Comparison of ENCODE assay signal across 8 mouse cellular contexts in the genomic region with DNA sequence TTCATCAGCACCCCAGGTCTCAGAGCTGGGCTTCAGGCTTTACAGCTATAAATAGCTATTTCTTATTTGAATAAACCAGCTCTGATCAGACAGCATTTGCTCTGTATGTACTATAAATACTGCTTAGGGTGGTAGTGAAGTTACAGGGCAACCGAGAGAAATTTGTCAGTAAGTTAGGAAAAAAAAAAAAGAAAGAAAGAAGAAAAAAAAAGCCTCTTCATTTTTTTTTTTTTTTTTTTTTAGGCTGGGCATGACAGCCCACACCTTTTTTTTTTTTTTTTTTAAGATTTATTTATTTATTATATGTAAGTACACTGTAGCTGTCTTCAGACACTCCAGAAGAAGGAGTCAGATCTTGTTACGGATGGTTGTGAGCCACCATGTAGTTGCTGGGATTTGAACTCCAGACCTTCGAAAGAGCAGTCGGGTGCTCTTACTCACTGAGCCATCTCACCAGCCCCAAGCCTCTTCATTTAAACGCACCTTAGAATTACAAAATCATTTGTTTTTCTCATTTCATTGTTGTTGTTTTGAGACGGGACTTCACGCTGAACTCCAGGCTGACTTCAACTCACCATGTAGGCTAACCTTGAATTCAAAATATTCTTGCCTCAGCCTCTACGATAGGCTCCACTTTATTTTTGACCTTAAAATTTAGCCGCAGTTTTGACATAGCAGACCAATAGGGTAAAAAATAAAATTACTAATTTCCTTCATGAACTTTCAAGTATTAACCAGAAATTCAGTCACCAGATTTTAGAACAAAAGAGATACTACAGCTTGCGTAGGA. TPM values are rescaled to one million over a fixed set of nuclear protein-coding genes. Genes with fewer than 3 reads are reported as not detected.
A peak's percentile ranks its signal among the peaks of the same experiment; 100 is the strongest.
DNase-seq lines count a peak whose midpoint lies in the region; ATAC-seq and TF ChIP-seq lines count a peak whose summit lies in the region.

No protein-coding gene starts in this region.

- no peaks in the 10 kb centered on the region for H3K27me3 ChIP-seq in heart, embryonic 12.5 days (replicated peaks)
- H3K27me3 ChIP-seq in MEL (ENCODE audit: control insufficient read depth in 1 of 2, insufficient read depth in 2 of 2, low read length in 2 of 2) = no peaks in the 10 kb centered on the region
- H3K27me3 ChIP-seq in forebrain, embryonic 16.5 days (replicated peaks; ENCODE audit: control insufficient read depth, insufficient read depth, low read length) = no peaks in the 10 kb centered on the region

- H3K79me2 ChIP-seq in MEL (ENCODE audit: control insufficient read depth, insufficient read depth, low read length, poor library complexity) = no peaks in the 10 kb centered on the region
- peaks cover 37% of the 10 kb centered on the region for H3K79me2 ChIP-seq in macrophage (ENCODE audit: inconsistent target)

- H3K9ac ChIP-seq in heart, embryonic 12.5 days = no peak overlapping the region
- peak overlapping the region; percentile 53 for H3K9ac ChIP-seq in MEL (ENCODE audit: control insufficient read depth, low read depth, low read length, poor library complexity, severe bottlenecking)
- peak overlapping the region; percentile 15 for H3K9ac ChIP-seq in forebrain, embryonic 16.5 days (replicated peaks; ENCODE audit: low read depth, low read length)

- 28% methylated on average over 10 of the region's 10 CpGs for WGBS in heart, embryonic 12.5 days
- WGBS in forebrain, embryonic 16.5 days = 32% methylated on average over 10 of the region's 10 CpGs
- WGBS in macrophage (ENCODE audit: missing documents) = 22% methylated on average over 8 of the region's 10 CpGs

- ATAC-seq in heart, embryonic 12.5 days (ENCODE audit: insufficient number of reproducible peaks, low FRiP score) = no peak
- ATAC-seq in forebrain, embryonic 16.5 days = peak; percentile 31

- TF ChIP-seq RAD21 in MEL (IDR thresholded peaks at IDR 0.05; ENCODE audit: low read depth, low read length) = no peak

- peak overlapping the region; percentile 72 for H3K4me2 ChIP-seq in heart, embryonic 12.5 days
- H3K4me2 ChIP-seq in forebrain, embryonic 16.5 days (ENCODE audit: low read length) = peak overlapping the region; percentile 76

- peaks cover 12% of the 10 kb centered on the region; the same call in 1 of the 2 replicates for H3K36me3 ChIP-seq in heart, embryonic 12.5 days
- H3K36me3 ChIP-seq in MEL (ENCODE audit: control insufficient read depth in 1 of 2, insufficient read depth in 2 of 2, low read length in 2 of 2) = peaks cover 0 to 28% of the 10 kb centered on the region in 2 experiments; a peak in 2 of 4 replicates
- no peaks in the 10 kb centered on the region for H3K36me3 ChIP-seq in forebrain, embryonic 16.5 days (ENCODE audit: control insufficient read depth, insufficient read depth)
- H3K36me3 ChIP-seq in macrophage (ENCODE audit: inconsistent target) = 0 out of 2 replicates have a peak, but pooled peaks cover 6% of the 10 kb centered on the region

- H3K4me3 ChIP-seq in heart, embryonic 12.5 days = peak overlapping the region; percentile 35
- H3K4me3 ChIP-seq in MEL (ENCODE audit: control insufficient read depth in 1 of 2, insufficient read depth in 1 of 2, low read depth in 2 of 2, low read length in 2 of 2) (peak overlapping the region; percentile 57 to 99), macrophage (ENCODE audit: inconsistent target) (peak overlapping the region; percentile 27)
- H3K4me3 ChIP-seq in forebrain, embryonic 16.5 days (replicated peaks; ENCODE audit: low read length) = peak overlapping the region; percentile 67

- no peak for TF ChIP-seq CTCF in MEL (IDR thresholded peaks at IDR 0.05 in 2 of 3, conservative IDR thresholded peaks at IDR 0.05 in 1 of 3; ENCODE audit: control insufficient read depth in 1 of 3, insufficient read depth in 1 of 3, low read depth in 2 of 3, low read length in 3 of 3, poor library complexity in 1 of 3, severe bottlenecking in 1 of 3)

- no peaks in the 10 kb centered on the region for H3K9me3 ChIP-seq in heart, embryonic 12.5 days (replicated peaks)
- H3K9me3 ChIP-seq in MEL (replicated peaks; ENCODE audit: insufficient read depth, low read length) = no peaks in the 10 kb centered on the region
- no peaks in the 10 kb centered on the region for H3K9me3 ChIP-seq in forebrain, embryonic 16.5 days (ENCODE audit: control insufficient read depth, low read length)

- H3K4me1 ChIP-seq in heart, embryonic 12.5 days (replicated peaks) = peaks cover 23% of the 10 kb centered on the region
- peaks cover 0 to 30% of the 10 kb centered on the region in 2 experiments for H3K4me1 ChIP-seq in MEL (ENCODE audit: control insufficient read depth in 1 of 2, insufficient read depth in 2 of 2, low read length in 2 of 2)
- H3K4me1 ChIP-seq in forebrain, embryonic 16.5 days (replicated peaks; ENCODE audit: control insufficient read depth, insufficient read depth, low read length) = peaks cover 8% of the 10 kb centered on the region

- TF ChIP-seq POLR2A in MEL (IDR thresholded peaks at IDR 0.05; ENCODE audit: control insufficient read depth in 1 of 2, insufficient read depth in 1 of 2, low read depth in 1 of 2, low read length in 2 of 2, poor library complexity in 1 of 2) = no peak

- no peak overlapping the region for H3K27ac ChIP-seq in heart, embryonic 12.5 days (ENCODE audit: poor library complexity, severe bottlenecking)
- H3K27ac ChIP-seq in MEL (ENCODE audit: control insufficient read depth, low read depth, low read length) = no peak overlapping the region
- peak overlapping the region; percentile 6; the same call in 1 of the 2 replicates for H3K27ac ChIP-seq in forebrain, embryonic 16.5 days (ENCODE audit: low read length)
- H3K27ac ChIP-seq in macrophage = peak overlapping the region; percentile 24; the same call in 1 of the 2 replicates

- TF ChIP-seq EP300 in MEL (IDR thresholded peaks at IDR 0.05; ENCODE audit: low read depth in 1 of 2, low read length in 2 of 2) = no peak

- DNase-seq in heart, adult 8-10 months (ENCODE audit: low spot score) = no peak
- no peak for DNase-seq in MEL (ENCODE audit: low read depth, low spot score)
- DNase-seq in urinary bladder, postnatal 4 days (ENCODE audit: low spot score in 2 of 2) = no peak
- no peak for DNase-seq in gastrocnemius, adult 8-10 months (ENCODE audit: low spot score in 2 of 2)
- no peak for DNase-seq in ovary, postnatal 10 days (ENCODE audit: low spot score)

TF ChIP-seq in MEL, 35 proteins besides CTCF, POLR2A, EP300 and RAD21:
- TF ChIP-seq TBP (IDR thresholded peaks at IDR 0.05; ENCODE audit: low read depth, low read length) (peak; percentile 96), USF2 (IDR thresholded peaks at IDR 0.05; ENCODE audit: borderline replicate concordance in 1 of 2, insufficient read depth in 1 of 2, low read depth in 1 of 2, low read length in 2 of 2) (no peak), KAT2A (conservative IDR thresholded peaks at IDR 0.05; ENCODE audit: low read depth, low read length) (no peak), ZNF384 (IDR thresholded peaks at IDR 0.05; ENCODE audit: low read depth, low read length) (peak; percentile 70), SIN3A (IDR thresholded peaks at IDR 0.05; ENCODE audit: low read length) (peak; percentile 59; the same call in 1 of the 2 replicates), MAFK (IDR thresholded peaks at IDR 0.05; ENCODE audit: borderline replicate concordance, low read depth, low read length) (peak; percentile 49; the same call in 1 of the 2 replicates)

RNA-seq across cellular contexts. Expression of gene Stard9, which starts 0.7 kb away (rescaled TPM):
- polyA plus RNA-seq in heart, embryonic 12.5 days (2016; fragmentation: Nextera tagmentation; extraction: Ambion mirVana) = 3.2 and 4.0 TPM in 2 replicates
- total RNA-seq in heart, adult 8-10 months (2022) = 1 to 10 TPM; 6.1 to 8.5 (median 6.5) TPM
- total RNA-seq in MEL (2012; rRNA removed) = 0.46 and 0.50 TPM in 2 replicates
- polyA plus RNA-seq in MEL (2012; ENCODE audit: insufficient read depth in 1 of 2, insufficient read length in 2 of 2, low read depth in 1 of 2, low replicate concordance in 2 of 2, missing spikeins in 1 of 2) (1 to 10 TPM in 1 of 2 experiments, not detected in 1; 1.1 TPM), macrophage (2018) (17.3 to 40.6 TPM (median 20.2 TPM) in 3 replicates)
- 3.2 and 4.2 TPM in 2 replicates for polyA plus RNA-seq in forebrain, embryonic 16.5 days (2015; fragmentation: Nextera tagmentation; extraction: Ambion mirVana)
- total RNA-seq in macrophage (2018; cell fraction: chromatin; rRNA removed) = 100 to 1,000 TPM in 25 of 26 experiments, 10 to 100 TPM in 1; 77.3 to 761 (median 378) TPM
- total RNA-seq in macrophage (2018; cell fraction: cytosol; rRNA removed) = 10 to 100 TPM; 10.8 to 42.1 (median 25.8) TPM
- total RNA-seq in macrophage (2018; cell fraction: nucleus; rRNA removed) = 100 to 1,000 TPM in 19 of 26 experiments, 10 to 100 TPM in 7; 42.1 to 343 (median 147) TPM
- 1 to 10 TPM; 1.7 to 2.5 (median 2.0) TPM for total RNA-seq in gastrocnemius, adult 8-10 months (2022)

RNA-seq across cellular contexts. Expression of gene Lrrc57, which starts 19.0 kb away (rescaled TPM):
- 18.7 and 20.5 TPM in 2 replicates for polyA plus RNA-seq in heart, embryonic 12.5 days (2016; fragmentation: Nextera tagmentation; extraction: Ambion mirVana)
- 10 to 100 TPM; 14.3 to 21.5 (median 17.8) TPM for total RNA-seq in heart, adult 8-10 months (2022)
- 8.1 and 11.1 TPM in 2 replicates for total RNA-seq in MEL (2012; rRNA removed)
- 10 to 100 TPM in 1 of 2 experiments, not detected in 1; 17.5 TPM for polyA plus RNA-seq in MEL (2012; ENCODE audit: insufficient read depth in 1 of 2, insufficient read length in 2 of 2, low read depth in 1 of 2, low replicate concordance in 2 of 2, missing spikeins in 1 of 2)
- 38.9 and 45.0 TPM in 2 replicates for polyA plus RNA-seq in forebrain, embryonic 16.5 days (2015; fragmentation: Nextera tagmentation; extraction: Ambion mirVana)
- 10 to 100 TPM in 9 of 26 experiments, 1 to 10 TPM in 17; 1.5 to 22.7 (median 7.8) TPM for total RNA-seq in macrophage (2018; cell fraction: chromatin; rRNA removed)
- total RNA-seq in macrophage (2018; cell fraction: cytosol; rRNA removed) = 10 to 100 TPM; 12.3 to 32.7 (median 20.2) TPM
- total RNA-seq in macrophage (2018; cell fraction: nucleus; rRNA removed) = 10 to 100 TPM in 16 of 26 experiments, 1 to 10 TPM in 10; 2.9 to 27.3 (median 12.2) TPM
- polyA plus RNA-seq in macrophage (2018) = 24.7 to 30.5 TPM (median 28.5 TPM) in 3 replicates
- total RNA-seq in gastrocnemius, adult 8-10 months (2022) = 10 to 100 TPM; 11.6 to 14.0 (median 11.9) TPM

RNA-seq across cellular contexts. Expression of gene Haus2, which starts 19.1 kb away (rescaled TPM):
- 23.9 and 24.9 TPM in 2 replicates for polyA plus RNA-seq in heart, embryonic 12.5 days (2016; fragmentation: Nextera tagmentation; extraction: Ambion mirVana)
- total RNA-seq in heart, adult 8-10 months (2022) = 10 to 100 TPM in 3 of 4 experiments, 1 to 10 TPM in 1; 10.0 to 12.1 (median 11.4) TPM
- 15.8 and 16.7 TPM in 2 replicates for total RNA-seq in MEL (2012; rRNA removed)
- polyA plus RNA-seq in MEL (2012; ENCODE audit: insufficient read depth in 1 of 2, insufficient read length in 2 of 2, low read depth in 1 of 2, low replicate concordance in 2 of 2, missing spikeins in 1 of 2) = 10 to 100 TPM in 1 of 2 experiments, not detected in 1; 14.5 TPM
- 28.5 and 32.0 TPM in 2 replicates for polyA plus RNA-seq in forebrain, embryonic 16.5 days (2015; fragmentation: Nextera tagmentation; extraction: Ambion mirVana)
- 1 to 10 TPM; 1.6 to 7.8 (median 3.9) TPM for total RNA-seq in macrophage (2018; cell fraction: chromatin; rRNA removed)
- 10 to 100 TPM in 13 of 26 experiments, 1 to 10 TPM in 13; 5.8 to 14.2 (median 10.2) TPM for total RNA-seq in macrophage (2018; cell fraction: cytosol; rRNA removed)
- total RNA-seq in macrophage (2018; cell fraction: nucleus; rRNA removed) = 10 to 100 TPM in 1 of 26 experiments, 1 to 10 TPM in 25; 2.5 to 12.6 (median 4.3) TPM
- polyA plus RNA-seq in macrophage (2018) = 9.1 to 15.6 TPM (median 9.1 TPM) in 3 replicates
- total RNA-seq in gastrocnemius, adult 8-10 months (2022) = 1 to 10 TPM; 6.6 to 9.5 (median 7.1) TPM

Comparison
In these comparisons a context has a peak if more than half of its experiments do, and no peak if none do; other contexts are left out.
1. H3K27ac ChIP-seq: peak in forebrain, embryonic 16.5 days (single experiment) and macrophage (single experiment); none in heart, embryonic 12.5 days (single experiment) and MEL (single experiment).
2. H3K4me3 ChIP-seq: peak in every context shown above with its lines; median percentile 78 in MEL; 67 in forebrain, embryonic 16.5 days; 35 in heart, embryonic 12.5 days; 27 in macrophage.